Mouse (Mus musculus): ENCODE data around the gene Myoz2.

Gene Myoz2

GRCm38 (mm10) chr3:123034752-123035151, at the start of gene Myoz2:
Gene Myoz2 (minus strand): TSS chr3:123035015.
- in situ Hi-C loops (cut with MboI; ENCODE audit: low sequenced_read_pairs), result no loop called here

- in situ Hi-C loops (cut with MboI; ENCODE audit: low sequenced_read_pairs), result no loop called here
Measured at GRCm38 (mm10) chr3:123081665-123082064, 46.9 kb upstream of the Myoz2 start.

GRCm38 (mm10) chr3:123080943-123081342, 46.1 kb upstream of the Myoz2 start:
- in situ Hi-C loops (cut with MboI; ENCODE audit: low sequenced_read_pairs), result no loop called here

- in situ Hi-C loops (cut with MboI; ENCODE audit: low sequenced_read_pairs), result no loop called here
Measured at GRCm38 (mm10) chr3:123080017-123080725, 45.4 kb upstream of the Myoz2 start.

- in situ Hi-C loops (cut with MboI; ENCODE audit: low sequenced_read_pairs), result no loop called here
Measured at GRCm38 (mm10) chr3:123075759-123076158, 40.9 kb upstream of the Myoz2 start.

- in situ Hi-C loops (cut with MboI; ENCODE audit: low sequenced_read_pairs), result no loop called here
Measured at GRCm38 (mm10) chr3:123075034-123075433, 40.2 kb upstream of the Myoz2 start.

- in situ Hi-C loops (cut with MboI; ENCODE audit: low sequenced_read_pairs), result no loop called here
Measured at GRCm38 (mm10) chr3:123073351-123073750, 38.5 kb upstream of the Myoz2 start.

GRCm38 (mm10) chr3:123072472-123072871, 37.7 kb upstream of the Myoz2 start:
- in situ Hi-C loops (cut with MboI; ENCODE audit: low sequenced_read_pairs), result no loop called here

- in situ Hi-C loops (cut with MboI; ENCODE audit: low sequenced_read_pairs), result no loop called here
Measured at GRCm38 (mm10) chr3:123070996-123071395, 36.2 kb upstream of the Myoz2 start.

GRCm38 (mm10) chr3:123066836-123067235, 32.0 kb upstream of the Myoz2 start:
- in situ Hi-C loops (cut with MboI; ENCODE audit: low sequenced_read_pairs), result no loop called here

- in situ Hi-C loops (cut with MboI; ENCODE audit: low sequenced_read_pairs), result no loop called here
Measured at GRCm38 (mm10) chr3:123065466-123065865, 30.7 kb upstream of the Myoz2 start.

GRCm38 (mm10) chr3:123064186-123064585, 29.4 kb upstream of the Myoz2 start:
- in situ Hi-C loops (cut with MboI; ENCODE audit: low sequenced_read_pairs), result no loop called here

GRCm38 (mm10) chr3:123061931-123062330, 27.1 kb upstream of the Myoz2 start:
- in situ Hi-C loops (cut with MboI; ENCODE audit: low sequenced_read_pairs), result no loop called here

- in situ Hi-C loops (cut with MboI; ENCODE audit: low sequenced_read_pairs), result no loop called here
Measured at GRCm38 (mm10) chr3:123058832-123059231, 24.0 kb upstream of the Myoz2 start.

GRCm38 (mm10) chr3:123054178-123054577, 19.4 kb upstream of the Myoz2 start:
- in situ Hi-C loops (cut with MboI; ENCODE audit: low sequenced_read_pairs), result no loop called here

- in situ Hi-C loops (cut with MboI; ENCODE audit: low sequenced_read_pairs), result no loop called here
Measured at GRCm38 (mm10) chr3:123053192-123053938, 18.6 kb upstream of the Myoz2 start.

GRCm38 (mm10) chr3:123042308-123042707, 7.5 kb upstream of the Myoz2 start:
- in situ Hi-C loops (cut with MboI; ENCODE audit: low sequenced_read_pairs), result no loop called here

- in situ Hi-C loops (cut with MboI; ENCODE audit: low sequenced_read_pairs), result no loop called here
Measured at GRCm38 (mm10) chr3:123033804-123034203, 1.0 kb downstream of the Myoz2 start.

GRCm38 (mm10) chr3:123025634-123026033, 9.2 kb downstream of the Myoz2 start:
- in situ Hi-C loops (cut with MboI; ENCODE audit: low sequenced_read_pairs), result no loop called here

GRCm38 (mm10) chr3:123024496-123025234, 10.2 kb downstream of the Myoz2 start:
- in situ Hi-C loops (cut with MboI; ENCODE audit: low sequenced_read_pairs), result no loop called here

GRCm38 (mm10) chr3:123018792-123019191, 16.0 kb downstream of the Myoz2 start:
- in situ Hi-C loops (cut with MboI; ENCODE audit: low sequenced_read_pairs), result no loop called here

GRCm38 (mm10) chr3:123013476-123013875, 21.3 kb downstream of the Myoz2 start:
- in situ Hi-C loops (cut with MboI; ENCODE audit: low sequenced_read_pairs), result no loop called here
